Mouse (Mus musculus): ENCODE data around the gene Gprin2. TPM values are rescaled to one million over a fixed set of nuclear protein-coding genes. Genes with fewer than 3 reads are reported as not detected.

The Gprin2 gene
- 1 to 10 TPM; 2.9 to 3.5 (median 3.2) TPM for total RNA-seq (2022)

DNA sequence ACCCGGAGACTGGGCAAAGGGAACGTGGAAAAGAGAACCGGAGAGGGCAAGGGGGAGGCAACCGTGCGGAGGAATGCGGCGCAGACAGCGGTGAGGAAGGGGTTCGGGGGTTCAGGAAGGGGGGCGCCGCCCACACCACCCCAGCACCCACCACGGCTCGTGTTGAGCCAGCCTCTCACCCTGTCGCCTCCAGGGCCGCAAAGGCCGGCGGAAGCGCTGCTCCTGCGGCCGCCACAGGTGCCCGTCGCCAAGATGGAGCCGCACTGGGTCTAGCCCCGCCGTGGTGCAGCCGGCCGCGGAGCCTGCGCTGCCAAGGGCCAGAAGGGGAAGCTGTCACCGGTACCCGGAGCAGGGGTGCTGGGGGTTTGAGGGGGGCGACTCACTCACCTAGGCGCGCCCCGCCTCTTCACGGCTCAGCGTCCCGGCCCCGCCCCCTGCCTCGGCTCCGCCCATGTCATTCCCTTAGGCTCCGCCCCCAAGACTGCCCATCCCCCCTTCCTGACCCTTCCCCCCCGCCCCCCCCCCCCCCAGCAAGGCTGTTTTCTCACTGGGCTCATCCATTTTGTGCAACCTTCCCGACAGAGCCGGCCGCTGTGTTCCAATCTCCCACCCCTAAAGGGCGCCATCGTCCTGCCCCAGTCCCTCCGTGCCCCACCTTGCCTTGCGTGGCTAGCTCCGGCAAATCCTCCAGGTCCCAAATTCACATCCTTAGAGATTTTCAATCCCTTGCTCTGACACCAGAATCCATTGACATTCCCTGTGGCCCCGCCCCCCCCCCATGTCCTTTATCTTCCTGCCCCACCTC is at the start of gene Gprin2:
Gprin2 (minus strand) TSS at position 423 of the 805 bp plus-strand sequence.
- DNase-seq (ENCODE audit: low spot score in 2 of 2), result no peak

DNA sequence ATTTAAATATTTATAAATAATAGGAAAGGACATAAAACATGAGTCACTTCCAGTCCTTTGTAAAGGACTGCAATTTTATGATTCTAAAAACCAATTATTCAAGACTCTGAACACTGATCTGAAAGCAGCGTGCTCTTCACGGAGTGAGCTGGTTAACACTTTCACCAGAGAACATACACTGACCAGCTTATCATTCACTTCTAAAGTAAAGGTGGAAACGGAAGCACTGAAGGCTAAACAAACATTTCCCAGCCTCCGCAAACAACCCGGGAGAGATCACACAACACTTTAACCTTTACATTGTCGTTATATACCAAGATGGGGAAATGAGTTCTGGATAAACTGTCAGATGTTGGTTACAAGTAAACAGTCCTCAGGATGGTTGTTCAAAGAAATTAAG is 39.2 kb upstream of the Gprin2 start:
- no peak for DNase-seq (ENCODE audit: low spot score in 2 of 2)

DNA sequence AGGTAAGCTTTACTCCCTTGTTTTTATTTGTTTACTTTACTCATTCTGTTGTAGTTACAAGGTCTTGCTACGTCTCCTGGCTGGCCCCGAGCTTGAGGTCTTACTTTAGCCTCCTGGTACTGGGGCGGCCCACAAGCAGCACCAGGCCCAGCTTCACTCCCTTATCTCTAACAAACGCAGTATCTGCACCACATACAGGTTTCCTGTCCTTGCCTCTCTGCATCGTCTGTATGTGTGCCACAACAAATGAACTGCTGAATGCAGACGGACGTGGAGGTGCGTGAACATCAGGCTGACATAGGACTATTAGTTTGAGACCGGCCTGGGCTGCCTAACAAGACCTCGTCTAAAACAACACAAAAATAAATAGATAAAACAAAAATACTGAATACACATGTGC is 38.8 kb upstream of the Gprin2 start:
- DNase-seq (ENCODE audit: low spot score in 2 of 2), result no peak

DNA sequence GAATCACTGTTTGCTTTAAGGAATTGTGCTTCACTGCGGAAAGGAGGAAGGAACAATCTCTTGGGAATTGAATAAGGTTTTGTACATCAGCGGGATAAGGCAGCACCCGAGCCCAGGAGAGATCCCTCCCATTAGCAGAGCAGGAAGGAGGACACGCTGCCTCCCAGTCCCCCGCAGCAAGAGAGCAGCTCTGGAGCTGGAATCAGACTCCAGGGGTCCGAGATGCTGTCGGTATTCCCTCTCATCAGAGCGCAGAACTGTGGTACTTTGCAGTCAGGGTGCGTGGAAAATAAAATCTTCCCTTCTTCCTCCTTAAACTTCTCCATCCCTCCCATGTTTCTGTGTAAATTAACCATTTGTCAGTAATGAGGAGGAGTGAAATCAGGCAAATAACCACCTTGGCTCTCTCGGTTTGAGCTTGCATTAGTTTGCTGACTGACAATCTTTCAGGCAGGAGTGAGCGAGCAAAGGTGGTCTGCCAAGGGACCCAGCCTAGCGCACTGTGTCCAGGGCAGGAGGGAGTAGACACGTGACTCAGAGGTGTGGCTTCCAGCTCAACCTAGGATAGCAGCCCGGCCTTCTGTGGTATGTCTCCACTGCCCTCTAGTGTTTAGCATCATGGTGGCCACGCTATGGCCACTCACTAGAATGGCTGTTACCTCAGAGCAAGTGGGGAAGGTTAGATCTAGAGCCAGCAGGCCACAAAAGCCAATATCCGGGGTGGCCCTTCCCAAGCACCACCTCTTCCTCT is 33.4 kb upstream of the Gprin2 start:
- DNase-seq (ENCODE audit: low spot score in 2 of 2), result peak in 1 of 2 experiments; percentile 33

DNA sequence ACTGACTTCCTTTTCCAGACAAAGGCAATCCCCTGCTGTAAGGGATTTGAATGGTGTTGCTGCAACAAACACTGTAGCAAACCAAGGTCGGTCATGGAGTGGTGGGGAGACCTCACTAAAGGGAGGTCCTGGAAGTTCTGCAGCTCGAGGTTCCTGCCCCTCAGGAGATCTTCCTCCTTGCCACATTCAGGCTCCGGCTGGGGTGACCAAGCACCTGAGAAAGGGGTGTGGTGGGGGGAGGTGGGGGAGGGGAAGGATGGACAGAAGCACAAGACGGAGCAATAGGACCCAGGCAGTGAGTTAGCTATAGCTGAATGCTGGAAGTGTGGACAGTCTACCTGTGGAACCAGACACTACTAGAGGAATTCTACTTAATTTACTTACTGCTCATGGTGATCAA is 32.4 kb upstream of the Gprin2 start:
- DNase-seq (ENCODE audit: low spot score in 2 of 2), result no peak

DNA sequence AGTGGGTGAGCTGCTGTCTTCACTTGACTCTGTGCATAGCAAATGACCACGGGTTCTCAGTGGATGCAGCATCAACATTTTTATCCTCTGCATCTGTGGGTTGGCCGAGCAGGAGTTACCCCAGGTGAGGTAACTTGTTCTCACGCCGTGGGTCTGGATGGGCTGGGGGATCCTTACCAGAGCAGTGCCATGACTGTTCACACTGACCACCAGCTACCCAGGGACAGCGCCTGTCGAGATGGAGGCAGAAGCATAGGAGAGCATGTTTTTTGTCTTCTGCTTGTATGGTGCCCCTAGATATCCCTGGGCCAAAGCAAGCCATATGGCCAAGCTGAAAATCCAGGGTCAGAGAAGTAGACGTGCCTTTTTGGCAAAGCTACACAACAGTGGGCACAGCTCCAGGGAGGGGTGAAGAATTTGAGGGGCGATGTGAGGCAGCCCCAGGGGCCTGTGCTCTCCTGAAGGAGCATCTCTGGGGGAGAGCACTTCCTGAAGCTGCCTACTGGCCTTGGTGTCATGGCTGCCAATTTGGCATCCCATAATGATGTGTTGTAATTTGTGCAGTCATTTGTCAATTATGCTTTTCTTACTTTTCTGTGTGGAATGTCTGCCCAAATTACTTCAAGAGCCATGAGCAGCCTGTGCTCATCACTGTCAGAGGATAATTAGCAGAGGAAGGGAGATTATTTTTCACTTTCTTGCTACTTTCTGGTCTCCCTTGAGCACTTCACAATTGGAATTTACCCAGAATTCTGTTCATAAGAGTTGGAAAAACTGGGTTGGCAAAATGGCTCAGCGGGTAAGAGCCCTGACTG is 31.6 kb upstream of the Gprin2 start:
- DNase-seq (ENCODE audit: low spot score in 2 of 2), result no peak

DNA sequence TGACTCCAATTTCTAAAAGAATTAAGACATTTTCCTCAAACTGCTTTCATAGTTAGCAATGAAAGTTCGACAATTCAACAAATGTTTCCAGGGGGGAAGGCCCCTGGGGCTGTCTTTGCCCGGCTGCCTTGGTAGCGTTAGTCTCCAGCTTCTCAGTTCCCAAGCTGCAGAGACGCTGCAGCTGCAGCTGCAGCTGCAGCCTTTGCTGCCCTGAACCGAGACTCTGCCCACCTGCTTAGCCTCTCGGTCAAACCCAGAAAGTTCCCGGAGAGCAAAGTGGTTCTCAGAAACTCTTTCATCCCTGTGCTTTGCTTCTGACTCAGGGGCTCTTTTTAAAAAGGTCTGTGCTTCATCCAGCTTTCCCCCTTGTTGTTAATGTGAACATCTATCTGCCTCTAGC is 30.9 kb upstream of the Gprin2 start:
- DNase-seq (ENCODE audit: low spot score in 2 of 2), result no peak

DNA sequence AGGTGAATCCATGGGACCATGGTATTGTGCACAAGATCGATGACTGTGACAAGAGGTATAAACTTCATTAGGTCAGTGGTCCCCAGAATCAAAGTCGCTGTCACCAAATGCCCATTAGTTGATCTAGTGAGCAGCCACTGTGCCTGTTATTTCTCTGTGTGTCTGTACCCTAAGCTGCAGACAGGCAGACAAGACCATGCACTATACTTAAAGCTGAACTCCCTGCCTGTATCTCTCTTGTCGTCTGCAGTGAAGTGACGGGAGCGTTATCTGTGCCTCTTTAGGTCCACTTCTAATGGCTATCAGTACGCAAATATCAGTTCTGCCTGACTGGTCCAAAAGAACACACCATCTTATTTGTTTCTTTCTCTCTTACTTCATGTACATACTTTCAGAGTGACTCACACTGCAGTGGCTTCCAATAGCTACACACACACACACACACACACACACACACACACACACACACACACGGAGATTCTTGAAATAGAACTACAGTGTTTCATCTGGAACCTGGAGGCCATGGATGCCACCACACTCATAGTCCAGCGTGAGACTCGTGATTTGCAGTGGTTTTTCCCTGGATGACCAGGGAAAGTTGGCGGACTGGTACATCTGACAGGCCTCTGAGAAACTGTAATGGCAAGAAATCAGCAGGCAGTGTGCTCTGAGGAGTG is 27.5 kb upstream of the Gprin2 start:
- DNase-seq (ENCODE audit: low spot score in 2 of 2), result no peak

DNA sequence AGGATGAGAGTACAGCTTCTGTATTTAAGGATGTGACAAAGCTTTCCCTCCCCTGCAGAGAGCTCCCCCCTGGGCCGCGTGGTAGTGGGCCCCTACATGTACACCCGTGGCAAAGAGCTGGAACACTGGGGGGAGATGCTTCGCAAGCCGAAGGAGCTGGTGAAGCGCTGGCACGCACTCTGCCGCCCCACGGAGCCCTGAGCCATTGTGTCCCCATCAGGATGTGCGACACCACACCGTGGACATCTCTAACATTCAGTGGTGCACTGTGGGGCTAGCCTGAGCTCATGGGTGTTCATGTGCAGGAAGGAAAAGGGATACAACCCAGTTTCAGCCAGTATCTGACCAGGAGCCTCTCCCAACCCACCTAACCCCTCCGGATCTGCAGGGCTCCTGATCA is 26.5 kb upstream of the Gprin2 start:
- no peak for DNase-seq (ENCODE audit: low spot score in 2 of 2)

DNA sequence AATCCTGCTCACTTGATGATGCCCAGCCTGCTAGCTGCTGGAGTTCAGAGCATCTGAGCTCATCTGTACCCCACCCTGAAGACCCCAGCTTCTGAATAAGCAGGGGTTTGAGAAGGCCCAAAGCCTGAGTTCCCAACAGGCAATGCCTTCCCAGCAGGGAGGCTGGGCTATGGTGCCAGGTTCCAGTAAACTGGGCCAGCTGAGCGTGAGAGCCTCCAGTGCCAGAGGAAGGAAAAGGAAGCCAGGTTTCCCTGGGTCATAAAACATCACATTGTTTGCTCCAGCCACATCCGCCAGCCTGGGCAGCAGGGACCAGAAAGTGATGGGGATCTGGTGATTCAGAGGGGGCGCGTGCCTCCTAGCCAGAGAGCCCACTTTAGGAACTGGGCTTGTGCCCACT is 25.1 kb upstream of the Gprin2 start:
- DNase-seq (ENCODE audit: low spot score in 2 of 2), result no peak

DNA sequence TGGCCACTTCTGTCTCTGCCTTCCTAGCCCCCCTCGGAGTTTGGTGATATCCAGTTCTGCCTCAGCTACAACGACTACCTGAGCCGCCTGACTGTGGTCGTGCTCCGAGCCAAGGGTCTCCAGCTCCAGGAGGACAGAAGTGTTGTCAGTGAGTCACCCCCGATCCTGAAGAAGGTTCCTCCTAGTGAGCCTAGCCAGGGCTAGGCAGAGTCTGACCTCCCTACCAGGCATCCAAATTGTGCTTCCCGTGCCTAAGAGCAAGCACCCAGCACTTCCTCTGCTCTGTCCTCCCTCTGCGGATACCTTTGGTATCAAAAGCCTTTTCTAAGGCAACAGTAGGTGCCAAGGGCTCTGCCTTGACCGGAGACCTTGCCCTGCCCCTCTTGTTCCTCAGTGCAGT is 24.5 kb upstream of the Gprin2 start:
- DNase-seq (ENCODE audit: low spot score in 2 of 2), result no peak

DNA sequence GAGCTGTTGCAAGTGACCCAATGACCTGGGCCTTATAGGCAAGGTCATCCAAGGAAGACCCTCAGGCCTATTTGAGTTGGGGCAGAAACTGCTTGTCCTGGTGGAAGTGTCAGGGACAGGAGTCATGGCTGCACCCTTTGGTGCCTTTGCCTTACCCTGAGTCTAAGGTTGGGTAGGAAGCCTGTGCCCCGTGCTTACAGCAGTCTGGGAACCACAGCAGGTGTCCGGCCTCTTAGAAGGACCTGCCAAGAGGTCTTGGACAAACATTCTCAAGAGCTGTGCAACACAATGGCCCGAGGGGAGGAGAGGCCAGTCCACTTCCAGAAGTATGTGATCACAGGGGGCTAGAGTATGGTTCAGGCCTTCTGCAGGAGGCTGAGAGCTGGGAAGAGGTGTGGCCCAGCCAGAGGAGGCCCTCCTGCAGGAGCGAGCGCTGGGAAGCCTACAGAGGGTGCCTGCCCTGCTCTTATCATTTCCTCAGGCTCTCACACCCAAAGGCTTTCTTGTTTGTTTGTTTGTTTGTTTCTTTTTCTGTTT is 22.0 kb upstream of the Gprin2 start:
- no peak for DNase-seq (ENCODE audit: low spot score in 2 of 2)

DNA sequence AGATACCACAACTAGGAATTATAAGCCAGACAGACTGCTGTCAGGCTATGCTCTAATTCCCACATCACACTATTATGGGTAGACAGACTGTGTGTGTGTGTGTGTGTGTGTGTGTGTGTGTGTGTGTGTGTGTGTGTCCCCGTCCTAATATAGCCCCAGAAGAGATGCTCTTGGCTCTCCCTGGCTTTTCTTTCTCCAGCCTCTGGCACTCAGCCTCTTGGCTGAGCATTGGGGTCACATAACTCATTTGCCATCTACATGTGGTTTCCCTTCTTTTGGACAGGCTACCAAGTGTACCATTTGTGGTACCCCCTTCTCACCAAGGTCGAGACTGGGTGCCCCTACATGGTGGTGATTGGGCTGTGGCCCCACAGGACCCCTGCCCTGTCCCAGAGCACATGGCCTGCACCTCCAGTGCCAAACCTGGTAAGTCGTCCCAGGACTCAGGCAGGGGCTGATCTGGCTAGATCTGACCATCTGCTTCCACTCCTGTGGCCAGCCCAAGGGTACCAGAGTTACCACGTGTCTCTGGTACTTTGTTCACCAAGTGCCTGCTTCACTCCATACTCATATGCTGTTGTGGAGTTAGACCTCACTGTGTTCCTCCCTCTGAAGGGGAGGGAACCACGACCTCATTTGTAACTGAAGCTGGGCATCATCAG is 20.1 kb upstream of the Gprin2 start:
- no peak for DNase-seq (ENCODE audit: low spot score in 2 of 2)

DNA sequence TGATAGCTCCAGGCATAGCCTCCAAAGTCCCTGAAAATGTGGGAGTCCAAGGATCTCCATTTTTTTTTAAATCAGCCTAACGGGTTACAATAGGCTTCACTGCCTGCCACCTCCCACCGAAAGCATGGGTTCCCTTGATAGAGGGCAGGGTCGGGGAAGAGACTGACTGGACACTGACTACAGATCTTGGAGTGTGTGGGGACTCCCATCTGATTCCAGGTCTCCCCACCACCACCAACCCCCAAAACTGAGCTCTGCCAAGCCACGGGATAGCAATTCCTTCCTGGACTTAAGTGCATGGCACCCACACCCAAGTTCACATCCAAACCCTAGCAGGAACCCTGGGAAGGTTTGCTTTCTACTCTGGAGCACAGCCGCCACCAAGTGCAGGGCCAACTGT is 19.0 kb upstream of the Gprin2 start:
- DNase-seq (ENCODE audit: low spot score in 2 of 2), result no peak

DNA sequence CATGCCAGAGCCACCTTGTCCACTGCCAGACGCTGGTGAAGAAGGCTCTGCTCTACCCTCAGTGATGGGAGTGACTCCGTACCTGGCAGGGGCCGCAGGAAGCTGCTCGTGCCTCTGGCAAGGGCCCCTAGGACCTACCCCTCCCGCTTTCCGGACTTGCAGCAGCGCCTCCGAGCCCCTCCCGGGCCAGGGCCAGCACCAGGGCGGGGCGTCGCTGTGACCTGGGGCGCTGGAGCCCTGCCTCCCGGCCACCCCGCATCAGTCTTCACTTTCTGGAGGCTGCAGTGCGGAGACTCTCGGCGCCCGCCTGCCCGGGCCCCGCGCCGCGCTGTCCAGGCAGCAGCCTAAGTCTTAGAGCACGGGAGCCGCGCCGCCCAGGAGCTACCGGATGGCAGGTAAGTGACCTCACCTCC is 18.3 kb upstream of the Gprin2 start:
- DNase-seq (ENCODE audit: low spot score in 2 of 2), result no peak

DNA sequence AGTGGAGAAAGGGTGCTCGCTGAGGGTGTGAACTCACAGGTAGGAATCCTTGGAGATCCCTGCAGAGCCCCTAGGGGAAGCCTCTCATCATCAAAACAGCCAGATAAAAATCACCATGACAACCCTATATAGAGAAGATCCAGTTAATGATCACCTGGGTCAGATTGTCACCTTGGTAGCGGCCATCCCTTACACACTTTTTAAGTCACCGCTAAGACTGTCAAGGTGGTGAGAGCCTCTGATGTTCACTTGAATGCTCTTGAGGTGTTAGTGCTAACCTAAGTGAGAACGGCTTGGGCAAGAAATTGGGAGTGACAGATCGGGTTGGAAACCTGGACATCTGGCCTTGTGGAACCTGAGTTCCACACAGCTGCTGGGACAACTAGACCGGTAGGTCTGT is 17.8 kb upstream of the Gprin2 start, which contains the start of gene Syt15:
Syt15 (plus strand) TSS at position 301 of the 400 bp plus-strand sequence.
- DNase-seq (ENCODE audit: low spot score in 2 of 2), result no peak

DNA sequence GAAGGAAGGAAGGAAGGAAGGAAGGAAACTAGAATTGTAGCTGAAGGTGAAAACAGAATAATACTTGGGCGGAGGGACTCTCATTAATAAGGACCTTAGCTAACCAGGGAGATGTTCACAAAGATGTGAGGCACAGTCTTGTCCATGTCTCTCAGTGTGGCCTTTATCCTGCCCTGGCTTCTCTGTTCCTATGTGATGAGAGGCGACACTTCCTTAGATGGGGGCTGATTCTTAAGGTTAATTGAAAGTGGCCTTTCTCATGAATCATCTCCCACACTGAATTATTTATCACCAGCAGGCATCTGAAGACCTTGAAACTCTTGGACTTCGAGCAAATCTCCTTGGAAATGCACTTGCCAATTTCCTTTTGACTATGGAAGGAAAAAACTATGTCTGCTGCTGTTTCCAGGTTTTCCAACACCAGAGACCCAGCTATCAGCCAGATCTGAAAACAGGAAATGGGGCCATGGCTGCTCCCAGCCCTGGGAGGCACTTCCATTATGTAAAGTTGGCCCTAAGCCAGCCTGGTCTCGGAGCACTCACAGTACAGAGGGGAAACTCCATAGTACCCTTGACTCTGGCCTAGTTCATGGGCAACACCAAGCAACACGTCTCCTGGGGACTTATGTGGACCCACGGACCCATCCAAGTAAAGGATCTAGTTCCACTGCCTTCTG is 14.1 kb upstream of the Gprin2 start:
- DNase-seq (ENCODE audit: low spot score in 2 of 2), result no peak

DNA sequence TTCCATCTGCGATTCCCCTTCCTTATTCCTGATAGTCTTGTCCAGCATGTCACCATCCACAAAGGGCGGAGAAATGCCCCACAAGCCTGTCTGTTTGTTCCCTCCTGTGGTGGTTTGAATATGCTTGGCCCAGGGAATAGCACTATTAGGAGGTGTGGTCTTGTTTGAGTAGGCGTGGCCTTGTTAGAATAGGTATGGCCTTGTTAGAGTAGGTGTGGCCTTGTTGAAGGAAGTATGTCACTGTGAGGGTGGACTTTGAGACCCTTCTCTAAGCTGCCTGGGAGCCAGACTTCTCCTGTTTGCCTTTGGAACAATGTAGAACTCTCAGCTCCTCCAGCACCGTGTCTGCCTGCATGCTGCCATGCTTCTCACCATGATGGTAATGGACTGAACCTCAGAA is 8.5 kb upstream of the Gprin2 start:
- no peak for DNase-seq (ENCODE audit: low spot score in 2 of 2)

DNA sequence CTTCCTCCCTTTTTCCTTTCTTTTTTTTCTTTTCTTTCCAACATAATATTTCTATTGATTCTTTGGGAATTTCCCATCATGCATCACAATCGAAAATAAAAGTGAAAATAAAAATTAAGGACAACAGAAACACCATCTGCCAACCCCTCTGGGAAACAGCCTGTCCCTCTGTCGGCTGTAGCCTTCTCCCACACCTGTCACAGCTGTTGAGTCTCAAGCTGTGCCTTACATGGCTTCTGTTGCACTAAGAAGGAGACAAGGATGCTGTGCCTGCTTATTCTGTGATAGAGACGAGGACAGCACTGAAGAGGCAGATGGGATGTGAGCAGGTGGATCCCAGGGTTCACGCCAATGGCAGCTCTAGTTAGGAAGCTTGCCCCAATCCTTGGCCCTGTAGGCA is 7.6 kb upstream of the Gprin2 start:
- DNase-seq (ENCODE audit: low spot score in 2 of 2), result no peak

DNA sequence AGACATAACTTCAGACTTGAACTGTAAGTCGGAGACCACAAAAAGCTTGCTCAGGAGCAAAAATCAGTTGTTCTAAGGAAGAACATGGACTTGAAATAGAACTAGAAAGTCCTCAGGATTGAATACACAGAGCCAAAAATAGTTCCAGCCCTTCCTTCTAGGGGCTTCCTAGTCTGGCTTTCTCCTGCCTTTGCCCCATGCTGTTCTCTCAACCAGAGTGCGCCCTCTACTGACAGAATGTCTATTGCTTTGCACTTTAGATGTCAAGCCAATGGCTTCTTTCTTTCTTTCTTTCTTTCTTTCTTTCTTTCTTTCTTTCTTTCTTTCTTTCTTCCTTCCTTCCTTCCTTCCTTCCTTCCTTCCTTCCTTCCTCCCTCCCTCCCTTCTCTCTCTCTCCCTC is 7.2 kb upstream of the Gprin2 start:
- no peak for DNase-seq (ENCODE audit: low spot score in 2 of 2)
